Mouse (Mus musculus) MEL (cell line): ENCODE data around the gene Alyref2. TPM values are rescaled to one million over a fixed set of nuclear protein-coding genes. Genes with fewer than 3 reads are reported as not detected.
A peak's percentile ranks its signal among the peaks of the same experiment; 100 is the strongest.

Experiments used
- DNase-seq: peaks from one replicate; pipeline ENCODE4 v3.0.0; 2011; ENCODE audit warnings: low read depth, low spot score
- H3K27ac ChIP-seq: 2 replicates; pipeline ENCODE4 v1.5.1; 2012; ENCODE audit warnings: low read depth, mild to moderate bottlenecking, control low read depth, low read length, moderate library complexity; ENCODE audit not compliant: control insufficient read depth
- H3K27me3 ChIP-seq, 2 experiments: fragments of 150-350 bp in 1 of 2; sonication (generic) in 1 of 2; 2 replicates each; pipeline ENCODE4 v1.6.1; 2012; ENCODE audit warnings: low read length in 2 of 2, mild to moderate bottlenecking in 2 of 2, improper control_type of control experiment in 1 of 2, moderate library complexity in 1 of 2; ENCODE audit not compliant: insufficient read depth in 2 of 2, control insufficient read depth in 1 of 2
- H3K36me3 ChIP-seq, 2 experiments: 2 replicates each; pipeline ENCODE4 v1.6.1; 2012 to 2014; ENCODE audit warnings: low read length in 2 of 2, improper control_type of control experiment in 1 of 2, inconsistent platforms in 1 of 2, mild to moderate bottlenecking in 1 of 2; ENCODE audit not compliant: insufficient read depth in 2 of 2, control insufficient read depth in 1 of 2
- H3K4me1 ChIP-seq, 2 experiments: fragments of 150-350 bp in 1 of 2; sonication (generic) in 1 of 2; 2 replicates each; pipeline ENCODE4 v1.6.1; 2012; ENCODE audit warnings: low read length in 2 of 2, improper control_type of control experiment in 1 of 2, mild to moderate bottlenecking in 1 of 2; ENCODE audit not compliant: insufficient read depth in 2 of 2, control insufficient read depth in 1 of 2
- H3K4me3 ChIP-seq, 2 experiments: fragments of 150-350 bp in 1 of 2; sonication (generic) in 1 of 2; 2 replicates each; pipeline ENCODE4 v1.5.1; 2012; ENCODE audit warnings: low read depth in 2 of 2, low read length in 2 of 2, mild to moderate bottlenecking in 2 of 2, moderate library complexity in 2 of 2, control low read depth in 1 of 2, improper control_type of control experiment in 1 of 2; ENCODE audit not compliant: control insufficient read depth in 1 of 2, insufficient read depth in 1 of 2
- H3K79me2 ChIP-seq: 2 replicates; pipeline ENCODE4 v1.6.1; 2012; ENCODE audit warnings: mild to moderate bottlenecking, low read length, moderate library complexity; ENCODE audit not compliant: control insufficient read depth, poor library complexity, insufficient read depth
- H3K9ac ChIP-seq: 2 replicates; pipeline ENCODE4 v1.6.1; 2012; ENCODE audit warnings: low read depth, mild to moderate bottlenecking, control low read depth, low read length, moderate library complexity; ENCODE audit not compliant: control insufficient read depth, poor library complexity, severe bottlenecking
- H3K9me3 ChIP-seq: fragments of 150-350 bp; sonication (generic); replicated peaks from 2 replicates; pipeline ENCODE4 v1.6.1; 2012; ENCODE audit warnings: mild to moderate bottlenecking, low read length, improper control_type of control experiment, moderate library complexity; ENCODE audit not compliant: insufficient read depth
- BHLHE40 ChIP-seq: IDR thresholded peaks from 2 replicates; pipeline ENCODE4 v1.6.1; 2012; ENCODE audit warnings: low read depth, mild to moderate bottlenecking, inconsistent platforms, low read length, improper control_type of control experiment, borderline replicate concordance
- CTCF ChIP-seq, 3 experiments: IDR thresholded peaks in 2 of 3; conservative IDR thresholded peaks in 1 of 3; 2 replicates each; pipeline ENCODE4 v1.5.1; 2011 to 2012; ENCODE audit warnings: low read length in 3 of 3, low read depth in 2 of 3, mild to moderate bottlenecking in 2 of 3, improper control_type of control experiment in 1 of 3, inconsistent platforms in 1 of 3, mixed read lengths in 1 of 3, moderate library complexity in 1 of 3; ENCODE audit not compliant: control insufficient read depth in 1 of 3, insufficient read depth in 1 of 3, poor library complexity in 1 of 3, severe bottlenecking in 1 of 3
- E2F4 ChIP-seq: IDR thresholded peaks from 2 replicates; pipeline ENCODE4 v1.6.1; 2011; ENCODE audit warnings: low read depth, low read length, improper control_type of control experiment, borderline replicate concordance
- GABPA ChIP-seq: IDR thresholded peaks from 2 replicates; pipeline ENCODE4 v1.6.1; 2012; ENCODE audit warnings: low read depth, mild to moderate bottlenecking, inconsistent platforms, low read length, improper control_type of control experiment, moderate library complexity
- MAX ChIP-seq: IDR thresholded peaks from 2 replicates; pipeline ENCODE4 v1.6.1; 2011; ENCODE audit warnings: low read length, improper control_type of control experiment
- MEF2A ChIP-seq: IDR thresholded peaks from 2 replicates; pipeline ENCODE4 v1.6.1; 2014; ENCODE audit warnings: low read depth, mild to moderate bottlenecking, inconsistent platforms, low read length, improper control_type of control experiment; ENCODE audit not compliant: poor library complexity, insufficient replicate concordance, severe bottlenecking; ENCODE audit errors: extremely low read depth
- MYC ChIP-seq: IDR thresholded peaks from 2 replicates; pipeline ENCODE4 v1.6.1; 2011; ENCODE audit warnings: low read depth, mild to moderate bottlenecking, low read length, improper control_type of control experiment, moderate library complexity
- NELFE ChIP-seq: IDR thresholded peaks from 2 replicates; pipeline ENCODE4 v1.6.1; 2011; ENCODE audit warnings: low read depth, low read length, improper control_type of control experiment
- NRF1 ChIP-seq: IDR thresholded peaks from 2 replicates; pipeline ENCODE4 v1.6.1; 2014; ENCODE audit warnings: low read depth, mild to moderate bottlenecking, inconsistent platforms, low read length, improper control_type of control experiment, moderate library complexity; ENCODE audit not compliant: poor library complexity, insufficient read depth, severe bottlenecking
- POLR2AphosphoS2 ChIP-seq: IDR thresholded peaks from 2 replicates; pipeline ENCODE4 v1.6.1; 2011; ENCODE audit warnings: low read length, improper control_type of control experiment
- RCOR1 ChIP-seq: IDR thresholded peaks from 2 replicates; pipeline ENCODE4 v1.6.1; 2012; ENCODE audit warnings: low read depth, mild to moderate bottlenecking, inconsistent platforms, low read length, improper control_type of control experiment
- SIN3A ChIP-seq: IDR thresholded peaks from 2 replicates; pipeline ENCODE4 v1.6.1; 2012; ENCODE audit warnings: low read length, improper control_type of control experiment, inconsistent platforms
- SMC3 ChIP-seq: IDR thresholded peaks from 2 replicates; pipeline ENCODE4 v1.6.1; 2011; ENCODE audit warnings: low read depth, low read length, improper control_type of control experiment
- TBP ChIP-seq: IDR thresholded peaks from 2 replicates; pipeline ENCODE4 v1.8.0; 2011; ENCODE audit warnings: low read depth, low read length, improper control_type of control experiment
- USF1 ChIP-seq: IDR thresholded peaks from 2 replicates; pipeline ENCODE4 v1.6.1; 2014; ENCODE audit warnings: low read depth, mild to moderate bottlenecking, inconsistent platforms, low read length, improper control_type of control experiment, moderate library complexity
- USF2 ChIP-seq, 2 experiments: IDR thresholded peaks; 2 replicates each; pipeline ENCODE4 v1.6.1; 2011 to 2012; ENCODE audit warnings: improper control_type of control experiment in 2 of 2, low read length in 2 of 2, borderline replicate concordance in 1 of 2, inconsistent platforms in 1 of 2, low read depth in 1 of 2, mild to moderate bottlenecking in 1 of 2; ENCODE audit not compliant: insufficient read depth in 1 of 2
- ZC3H11A ChIP-seq: IDR thresholded peaks from 2 replicates; pipeline ENCODE4 v1.6.1; 2012; ENCODE audit warnings: low read depth, mild to moderate bottlenecking, inconsistent platforms, low read length, improper control_type of control experiment
- ZKSCAN1 ChIP-seq: IDR thresholded peaks from 2 replicates; pipeline ENCODE4 v1.6.1; 2012; ENCODE audit warnings: low read depth, mild to moderate bottlenecking, inconsistent platforms, low read length, improper control_type of control experiment, moderate library complexity
- ZMIZ1 ChIP-seq: IDR thresholded peaks from 2 replicates; pipeline ENCODE4 v1.6.1; 2012; ENCODE audit warnings: low read depth, mild to moderate bottlenecking, inconsistent platforms, low read length, improper control_type of control experiment, moderate library complexity
- polyA plus RNA-seq, 2 experiments: library from polyadenylated mRNA; stranded (reverse) in 1 of 2; unstranded in 1 of 2; fragments of >175 nt in 1 of 2; fragments of >200 nt in 1 of 2; gene quantifications; 2 replicates each; pipeline versions ENCODE4 v1.2.1 to v1.2.4; 2012; ENCODE audit warnings: low replicate concordance in 2 of 2, low read depth in 1 of 2; ENCODE audit not compliant: insufficient read length in 2 of 2, insufficient read depth in 1 of 2, missing spikeins in 1 of 2
- total RNA-seq: library from RNA; depleted of rRNA; stranded (reverse); fragments of 300-350 nt; gene quantifications from 2 replicates; pipeline ENCODE4 v1.2.3, GENCODE M21; 2012

Gene Alyref2
- total and polyA plus RNA-seq, 3 experiments: 5.5 to 8.8 TPM; not detected in 1

- Histone ChIP-seq H3K4me3 (no peak overlapping the region), H3K9ac (no peak overlapping the region), H3K36me3 (no peaks in the 10 kb centered on the region), H3K27me3 (no peaks in the 10 kb centered on the region), H3K4me1 (no peaks in the 10 kb centered on the region), H3K9me3 (no peaks in the 10 kb centered on the region), H3K79me2 (no peaks in the 10 kb centered on the region), H3K27ac (no peak overlapping the region)
- TF ChIP-seq POLR2AphosphoS2 (no peak), NRF1 (no peak), USF1 (no peak), SMC3 (no peak), MEF2A (no peak), CTCF (IDR thresholded peaks at IDR 0.05 in 2 of 3, conservative IDR thresholded peaks at IDR 0.05 in 1 of 3; ENCODE audit: control insufficient read depth in 1 of 3, insufficient read depth in 1 of 3, low read depth in 2 of 3, low read length in 3 of 3, poor library complexity in 1 of 3, severe bottlenecking in 1 of 3) (peak in 2 of 3 experiments; percentile 12 to 18; a peak in 1 of 6 replicates), RCOR1 (no peak), USF2 (IDR thresholded peaks at IDR 0.05; ENCODE audit: borderline replicate concordance in 1 of 2, insufficient read depth in 1 of 2, low read depth in 1 of 2, low read length in 2 of 2) (no peak), ZC3H11A (no peak), TBP (0 out of 2 replicates have a peak, but pooled peaks have one; percentile 59)
- peak; percentile 35 for DNase-seq
These were observed 7.9 kb upstream of the Alyref2 start for GRCm38 (mm10) chr1:171495371-171495770.

- no peaks in the 10 kb centered on the region for H3K9me3 ChIP-seq
- no peak overlapping the region for H3K27ac ChIP-seq
- H3K79me2 ChIP-seq: peaks cover 5% of the 10 kb centered on the region; the same call in 1 of the 2 replicates
- H3K36me3 ChIP-seq: no peaks in the 10 kb centered on the region; a peak in 1 of 4 replicates
- H3K9ac ChIP-seq: no peak overlapping the region
- no peak overlapping the region for H3K4me3 ChIP-seq
- DNase-seq: peak; percentile 1
- no peaks in the 10 kb centered on the region for H3K27me3 ChIP-seq
- no peak for TF ChIP-seq ZKSCAN1
- no peak for TF ChIP-seq ZC3H11A
- no peak for TF ChIP-seq MEF2A
- no peaks in the 10 kb centered on the region for H3K4me1 ChIP-seq
These were observed 3.4 kb upstream of the Alyref2 start for GRCm38 (mm10) chr1:171499856-171500255.

DNA sequence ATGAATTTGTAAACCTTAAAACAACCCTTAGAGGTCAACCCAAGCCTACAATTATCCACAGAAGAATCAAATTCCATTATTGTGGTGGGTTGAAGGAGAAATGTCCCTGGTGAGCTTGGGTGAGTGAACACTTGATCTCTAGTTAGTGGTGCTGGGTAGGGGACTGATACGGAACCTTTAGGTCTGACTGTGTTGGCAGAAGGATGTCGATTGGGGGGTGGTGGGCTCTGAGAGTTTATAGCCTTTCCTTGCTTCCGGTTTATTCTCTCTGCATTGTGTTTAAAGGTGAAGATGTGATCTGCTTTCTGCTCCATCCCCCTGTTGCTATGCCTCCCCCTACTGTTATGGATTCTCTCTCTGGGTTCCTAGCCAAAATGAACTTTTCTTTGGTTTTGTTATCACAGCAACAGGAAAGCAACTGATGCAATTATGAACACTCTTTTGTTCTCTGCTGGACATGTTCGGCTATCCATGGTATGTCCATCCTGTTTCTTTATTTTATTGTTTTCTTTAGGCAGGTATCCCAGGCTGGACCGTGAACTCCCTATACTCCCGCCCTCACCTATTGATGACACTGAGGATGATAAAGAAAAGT is 2.2 kb upstream of the Alyref2 start:
- Histone ChIP-seq H3K4me1 (0 out of 4 replicates have a peak, but pooled peaks cover 0 to 5% of the 10 kb centered on the region in 2 experiments), H3K79me2 (peaks cover 5% of the 10 kb centered on the region; the same call in 1 of the 2 replicates), H3K27me3 (no peaks in the 10 kb centered on the region), H3K36me3 (no peaks in the 10 kb centered on the region; a peak in 1 of 4 replicates), H3K9me3 (no peaks in the 10 kb centered on the region), H3K27ac (no peak overlapping the region), H3K4me3 (no peak overlapping the region), H3K9ac (no peak overlapping the region)
- no peak for TF ChIP-seq BHLHE40
- TF ChIP-seq MAX: no peak
- no peak for TF ChIP-seq SMC3
- TF ChIP-seq USF1: no peak
- TF ChIP-seq E2F4: no peak
- no peak for TF ChIP-seq NELFE
- no peak for TF ChIP-seq SIN3A
- TF ChIP-seq ZKSCAN1: no peak
- TF ChIP-seq MYC: no peak
- no peak for TF ChIP-seq ZMIZ1
- no peak for TF ChIP-seq GABPA
- DNase-seq: no peak
